Comparison of ENCODE assay signal across 28 mouse cellular contexts in genomic region chr1:165190571-165191273, GRCm38 (mm10). TPM values are rescaled to one million over a fixed set of nuclear protein-coding genes. Genes with fewer than 3 reads are reported as not detected.
DNase-seq lines count a peak whose midpoint lies in the region; ATAC-seq and TF ChIP-seq lines count a peak whose summit lies in the region.
"Had no signal": no experiment of that assay in that cellular context is flagged by ENCODE, and none has a peak within 500 bp of the region (broad histone marks: within the 10 kb centered on the region; RNA-seq: fewer than 3 reads in every experiment).

No protein-coding gene starts in this region.

- H3K36me3 ChIP-seq in heart, embryonic 12.5 days: peaks cover 9% of the 10 kb centered on the region
- no peaks in the 10 kb centered on the region for H3K36me3 ChIP-seq in C2C12 (ENCODE audit: control insufficient read depth, insufficient read depth)
- H3K36me3 ChIP-seq: stomach, embryonic 15.5 days had no signal

- H3K4me3 ChIP-seq in heart, embryonic 12.5 days: no peak overlapping the region
- H3K4me3 ChIP-seq in left cerebral cortex, adult 2 months: no peak overlapping the region
- H3K4me3 ChIP-seq in C2C12 (ENCODE audit: insufficient read depth, poor library complexity, severe bottlenecking): no peak overlapping the region
- H3K4me3 ChIP-seq in cortical plate, adult 2 months (ENCODE audit: insufficient read depth, low read length): no peak overlapping the region
- H3K4me3 ChIP-seq: embryonic facial prominence, embryonic 13.5 days; stomach, embryonic 15.5 days had no signal

- ATAC-seq in heart, embryonic 12.5 days (ENCODE audit: insufficient number of reproducible peaks, low FRiP score): no peak
- ATAC-seq: forebrain, postnatal 0 days; lung, postnatal 0 days; Patski had no signal

- intact Hi-C loops in left cerebral cortex, adult 2 months (cut with DNase I): no loop called here

- H3K27me3 ChIP-seq in heart, embryonic 12.5 days (replicated peaks): no peaks in the 10 kb centered on the region
- no peaks in the 10 kb centered on the region for H3K27me3 ChIP-seq in C2C12 (ENCODE audit: control insufficient read depth, insufficient read depth, insufficient read length)
- H3K27me3 ChIP-seq: embryonic facial prominence, embryonic 13.5 days; Patski; stomach, embryonic 15.5 days had no signal

- no peak overlapping the region for H3ac ChIP-seq in C2C12 (ENCODE audit: control insufficient read depth, insufficient read length, low read depth)

- no peak for DNase-seq in heart, adult 8-10 months (ENCODE audit: low spot score)
- no peak for DNase-seq in left cerebral cortex, adult 2 months (ENCODE audit: extremely low spot score in 1 of 2, low spot score in 2 of 2)
- DNase-seq in left cerebral cortex, adult 8-10 months (ENCODE audit: low spot score in 2 of 2): no peak
- DNase-seq in kidney, adult 9 months: no peak
- DNase-seq: adrenal gland, adult 8-10 months; cerebellum, adult 9-11 months; forebrain, postnatal 0 days; gastrocnemius, postnatal 10 days; kidney, adult 8-10 months; kidney, postnatal 36 days; liver; midbrain, embryonic 14.5 days; right cerebral cortex, postnatal 25 days; thymus, postnatal 14 days had no signal

- H3K27ac ChIP-seq in heart, embryonic 12.5 days (ENCODE audit: poor library complexity, severe bottlenecking): peak overlapping the region; percentile 71
- peak overlapping the region; percentile 73 for H3K27ac ChIP-seq in left cerebral cortex, adult 2 months
- peak overlapping the region; percentile 39; the same call in 1 of the 2 replicates for H3K27ac ChIP-seq in cortical plate, adult 2 months (ENCODE audit: insufficient read depth, low read length)
- H3K27ac ChIP-seq: embryonic facial prominence, embryonic 13.5 days; hindbrain, embryonic 14.5 days; stomach, embryonic 15.5 days had no signal

- no peak for TF ChIP-seq POLR2A in cortical plate, adult 2 months (IDR thresholded peaks at IDR 0.05; ENCODE audit: extremely low read depth, insufficient read depth, low read length)

- H3K79me3 ChIP-seq in C2C12 (ENCODE audit: low read depth): peaks cover 7% of the 10 kb centered on the region

- 86% methylated on average over 10 of the region's 10 CpGs for WGBS in heart, embryonic 12.5 days

- H3K4me1 ChIP-seq in heart, embryonic 12.5 days (replicated peaks): peaks cover 44% of the 10 kb centered on the region
- peaks cover 7% of the 10 kb centered on the region; the same call in 1 of the 2 replicates for H3K4me1 ChIP-seq in cortical plate, adult 2 months (ENCODE audit: control insufficient read depth, insufficient read depth, low read length)

- no peak for TF ChIP-seq CTCF in left cerebral cortex, adult 2 months (IDR thresholded peaks at IDR 0.05)
- TF ChIP-seq CTCF in C2C12 (IDR thresholded peaks at IDR 0.05; ENCODE audit: control insufficient read depth, insufficient read depth, insufficient read length): no peak
- no peak for TF ChIP-seq CTCF in cortical plate, adult 2 months (IDR thresholded peaks at IDR 0.05; ENCODE audit: extremely low read depth, insufficient read depth, low read length)

- no peak overlapping the region for H3K9ac ChIP-seq in heart, embryonic 12.5 days
- H3K9ac ChIP-seq: embryonic facial prominence, embryonic 13.5 days; forebrain, postnatal 0 days; hindbrain, embryonic 14.5 days; stomach, embryonic 15.5 days had no signal

- peaks cover 13% of the 10 kb centered on the region for H3K79me2 ChIP-seq in C2C12 (ENCODE audit: control insufficient read depth, insufficient read depth)

- peak overlapping the region; percentile 38 for H3K4me2 ChIP-seq in heart, embryonic 12.5 days
- H3K4me2 ChIP-seq: hindbrain, embryonic 14.5 days; stomach, embryonic 15.5 days had no signal

- H3K9me3 ChIP-seq in heart, embryonic 12.5 days (replicated peaks): no peaks in the 10 kb centered on the region
- H3K9me3 ChIP-seq: embryonic facial prominence, embryonic 13.5 days; stomach, embryonic 15.5 days had no signal

TF ChIP-seq in C2C12, 6 proteins besides CTCF, POLR2A, EP300 and RAD21:
- no peak for TF ChIP-seq USF1 (IDR thresholded peaks at IDR 0.05; ENCODE audit: low read depth)
- peak; percentile 89 for TF ChIP-seq MYOD1 (IDR thresholded peaks at IDR 0.05; ENCODE audit: control insufficient read depth, insufficient read length, low read depth)
- TF ChIP-seq CEBPB (IDR thresholded peaks at IDR 0.05; ENCODE audit: low read depth): no peak
- no peak for TF ChIP-seq FOSL1 (IDR thresholded peaks at IDR 0.05; ENCODE audit: insufficient read depth, low read length, poor library complexity, severe bottlenecking)

RNA-seq across cellular contexts. Expression of gene Sft2d2, which starts 3.5 kb away (rescaled TPM):
- polyA plus RNA-seq in heart, embryonic 12.5 days (2016; fragmentation: Nextera tagmentation; extraction: Ambion mirVana): 30.5 and 31.2 TPM in 2 replicates
- 10 to 100 TPM; 14.2 to 18.1 (median 15.5) TPM for total RNA-seq in heart, adult 8-10 months (2022)
- 10 to 100 TPM; 15.5 to 17.4 TPM for total RNA-seq in left cerebral cortex, adult 2 months (2021)
- 10 to 100 TPM; 16.4 to 20.4 (median 16.8) TPM for total RNA-seq in left cerebral cortex, adult 8-10 months (2022)
- polyA plus RNA-seq in C2C12 (2012; fragmentation: generic; extraction: Trizol): 6.9 TPM
- 20.9 and 21.4 TPM in 2 replicates for polyA plus RNA-seq in cortical plate, adult 2 months (2012; rRNA removed)

RNA-seq across cellular contexts. Expression of gene Tbx19, which starts 30.1 kb away (rescaled TPM):
- not detected in 2 replicates for polyA plus RNA-seq in heart, embryonic 12.5 days (2016; fragmentation: Nextera tagmentation; extraction: Ambion mirVana)
- total RNA-seq in heart, adult 8-10 months (2022): not detected
- not detected for total RNA-seq in left cerebral cortex, adult 2 months (2021)
- not detected for total RNA-seq in left cerebral cortex, adult 8-10 months (2022)
- not detected for polyA plus RNA-seq in C2C12 (2012; fragmentation: generic; extraction: Trizol)
- polyA plus RNA-seq in cortical plate, adult 2 months (2012; rRNA removed): 0.13 TPM in 1 of 2 replicates, not detected in the other
- total RNA-seq: adrenal gland, adult 8-10 months; ES-E14; forebrain, postnatal 0 days; heart, postnatal 10 days; layer of hippocampus, postnatal 10 days; left cerebral cortex, postnatal 10 days had no signal
- polyA plus RNA-seq: embryonic facial prominence, embryonic 13.5 days; forebrain, postnatal 0 days; hindbrain, embryonic 14.5 days; liver, embryonic 16.5 days; lung, postnatal 0 days; midbrain, embryonic 14.5 days; neural tube, embryonic 14.5 days; Patski; stomach, embryonic 15.5 days had no signal

RNA-seq across cellular contexts. Expression of gene Tiprl, which starts 46.1 kb away (rescaled TPM):
- polyA plus RNA-seq in heart, embryonic 12.5 days (2016; fragmentation: Nextera tagmentation; extraction: Ambion mirVana): 89.7 and 92.2 TPM in 2 replicates
- 10 to 100 TPM; 30.0 to 36.4 (median 34.8) TPM for total RNA-seq in heart, adult 8-10 months (2022)
- total RNA-seq in left cerebral cortex, adult 2 months (2021): 10 to 100 TPM; 63.1 to 69.7 TPM
- 10 to 100 TPM; 60.6 to 65.5 (median 62.1) TPM for total RNA-seq in left cerebral cortex, adult 8-10 months (2022)
- 31.3 TPM for polyA plus RNA-seq in C2C12 (2012; fragmentation: generic; extraction: Trizol)
- 47.2 TPM in 2 replicates for polyA plus RNA-seq in cortical plate, adult 2 months (2012; rRNA removed)
